Mouse (Mus musculus): ENCODE measurements around the gene Arhgap17.

DNA sequence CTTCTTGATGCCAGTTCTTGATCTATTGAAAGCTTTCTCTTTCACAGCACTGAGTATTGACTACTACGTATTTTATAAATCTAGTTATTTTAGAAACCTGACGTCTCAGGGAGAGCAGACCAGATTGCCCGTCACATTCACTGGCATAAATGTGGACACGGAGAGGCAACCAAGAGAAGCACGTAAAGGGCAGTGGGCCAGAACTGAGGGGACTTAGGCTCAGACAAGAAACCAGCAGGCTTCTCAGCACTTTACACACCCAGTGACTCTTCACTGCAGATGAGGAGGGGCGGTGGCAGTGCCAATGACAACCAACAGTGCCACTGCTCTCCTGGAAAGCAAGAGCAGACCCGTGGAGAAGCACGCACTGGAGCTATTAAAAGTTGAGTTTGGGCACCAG lies 62.5 kb downstream of the Arhgap17 start:
- TF ChIP-seq CTCF (IDR thresholded peaks at IDR 0.05; ENCODE audit: insufficient read depth, low read length) (no peak), POLR2A (IDR thresholded peaks at IDR 0.05; ENCODE audit: borderline replicate concordance, extremely low read depth, low read depth, low read length) (no peak)

Data from lung, adult 2 months (tissue).